Mouse (Mus musculus): ENCODE measurements around the gene Srsf1.

Srsf1 gene

DNA sequence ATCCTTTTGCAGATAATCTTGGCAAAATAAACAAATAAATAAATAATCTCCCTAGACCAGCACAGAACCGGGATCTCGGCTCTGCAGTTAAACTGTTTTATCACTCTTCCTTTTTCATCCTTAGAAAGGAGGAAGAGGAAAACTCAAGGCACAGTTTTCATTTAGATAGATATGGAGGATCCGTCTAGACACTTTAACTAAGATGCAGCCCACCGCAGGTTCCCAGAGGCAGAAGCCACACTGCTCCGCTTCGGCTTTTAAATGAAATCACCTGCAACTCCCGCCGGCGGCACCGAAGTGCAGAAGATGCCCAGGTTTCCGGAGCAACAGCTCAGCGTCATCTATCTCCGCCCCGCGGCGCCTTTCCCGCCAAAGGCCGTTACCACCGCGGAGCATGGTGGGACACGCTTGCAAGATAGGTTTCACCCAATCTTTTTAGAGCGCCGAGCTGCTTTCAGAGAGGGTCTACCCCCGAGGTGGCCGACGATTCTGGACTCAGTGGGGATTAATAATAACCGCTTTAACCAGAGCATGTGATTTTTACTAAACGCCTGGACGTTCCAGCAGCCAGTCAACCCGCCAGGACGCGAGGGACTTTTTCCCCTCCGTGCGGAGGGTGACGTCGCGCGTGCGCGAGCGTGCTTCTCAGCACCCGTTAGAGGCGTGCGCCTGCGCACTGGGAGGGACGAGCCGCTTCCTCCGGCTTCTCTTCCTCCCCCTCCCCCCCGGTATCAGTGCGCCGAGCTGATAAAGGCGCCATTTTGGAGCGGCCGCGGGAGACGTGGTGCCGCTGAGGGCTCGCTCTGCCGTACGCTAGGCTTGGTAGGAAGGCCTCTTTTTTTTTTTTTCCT is at the start of gene Srsf1:
TSS of gene Srsf1 (plus strand) at position 430 of the 851 bp plus-strand sequence.
- DNase-seq (ENCODE audit: low spot score in 2 of 2) = peak; percentile 91 to 95

DNA sequence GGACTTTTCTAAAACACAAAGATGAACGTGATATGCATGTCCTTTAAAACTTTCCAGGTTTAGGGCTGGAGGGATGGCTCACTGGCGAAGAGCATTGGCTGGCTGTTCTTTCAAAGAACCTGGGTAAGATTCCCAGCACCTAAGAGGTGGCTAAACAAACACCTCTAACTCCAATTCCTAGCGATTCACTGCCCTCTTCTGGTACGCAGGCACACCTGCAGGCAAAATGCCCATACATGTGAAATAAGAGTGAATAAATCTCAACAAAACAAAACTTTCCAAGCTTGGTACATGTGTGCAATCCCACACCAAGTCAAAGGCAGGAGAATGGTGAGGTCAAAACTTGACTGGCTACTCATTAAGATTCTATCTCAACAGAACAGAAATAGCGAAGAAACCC is 47.4 kb upstream of the Srsf1 start:
- no peak for DNase-seq (ENCODE audit: low spot score in 2 of 2)

DNA sequence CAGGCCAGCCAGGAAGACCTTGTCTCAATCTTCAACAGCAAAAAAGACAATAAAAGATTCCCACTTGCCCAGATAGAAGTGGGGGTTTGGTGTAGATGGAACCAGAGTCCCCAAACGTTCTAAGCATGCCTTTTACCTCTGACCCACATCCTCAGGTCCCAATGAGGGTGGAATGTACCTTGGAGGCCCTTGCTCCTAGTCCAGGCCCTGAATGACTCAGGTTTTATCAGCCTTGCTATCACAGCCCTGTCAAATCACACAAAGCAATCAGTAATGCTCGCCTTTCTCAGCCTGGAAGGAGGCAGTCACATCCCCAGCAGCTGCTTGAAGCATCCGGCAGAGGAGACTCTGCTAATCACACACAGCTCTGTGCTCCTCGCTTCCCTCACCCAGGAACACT is 44.4 kb upstream of the Srsf1 start:
- peak; percentile 26 to 36 for DNase-seq (ENCODE audit: low spot score in 2 of 2)

DNA sequence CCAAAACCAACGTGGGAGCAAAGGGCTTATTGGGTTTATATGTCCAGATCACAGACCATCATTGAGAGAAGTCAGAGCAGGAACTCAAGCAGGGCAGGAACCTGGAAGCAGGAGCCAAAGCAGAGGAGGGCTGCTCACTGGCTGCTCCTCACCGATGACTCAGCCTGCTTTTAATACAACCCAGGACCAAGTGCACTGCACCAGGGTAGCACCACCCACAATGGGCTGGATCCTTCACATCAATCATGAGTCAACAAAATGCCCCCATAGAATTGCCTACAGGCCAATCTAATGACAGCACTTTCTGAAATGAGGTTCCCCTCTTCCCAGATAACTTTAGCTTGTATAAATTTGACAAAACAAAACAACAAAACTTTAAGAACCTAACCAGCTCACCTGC is 43.0 kb upstream of the Srsf1 start:
- DNase-seq (ENCODE audit: low spot score in 2 of 2) = no peak

DNA sequence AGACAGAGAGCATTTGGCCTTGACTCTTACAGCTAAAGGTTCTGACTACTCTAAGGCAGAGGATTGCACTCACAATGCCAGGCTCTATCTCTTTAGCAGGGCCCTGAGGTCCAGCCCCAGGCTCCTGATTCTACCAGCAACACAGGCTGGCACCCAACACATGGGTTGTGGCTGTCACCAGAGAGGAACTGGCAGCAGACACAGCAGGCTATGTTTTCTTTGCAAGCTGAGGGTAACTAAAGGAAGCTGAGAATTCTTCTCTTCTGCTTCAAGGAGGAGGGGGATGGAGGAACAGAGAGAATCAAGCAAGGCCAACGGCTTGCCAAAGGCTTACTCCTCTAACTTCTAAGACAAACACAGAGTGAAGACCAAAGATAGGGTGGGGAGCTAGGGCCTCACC is 38.5 kb upstream of the Srsf1 start:
- no peak for DNase-seq (ENCODE audit: low spot score in 2 of 2)

DNA sequence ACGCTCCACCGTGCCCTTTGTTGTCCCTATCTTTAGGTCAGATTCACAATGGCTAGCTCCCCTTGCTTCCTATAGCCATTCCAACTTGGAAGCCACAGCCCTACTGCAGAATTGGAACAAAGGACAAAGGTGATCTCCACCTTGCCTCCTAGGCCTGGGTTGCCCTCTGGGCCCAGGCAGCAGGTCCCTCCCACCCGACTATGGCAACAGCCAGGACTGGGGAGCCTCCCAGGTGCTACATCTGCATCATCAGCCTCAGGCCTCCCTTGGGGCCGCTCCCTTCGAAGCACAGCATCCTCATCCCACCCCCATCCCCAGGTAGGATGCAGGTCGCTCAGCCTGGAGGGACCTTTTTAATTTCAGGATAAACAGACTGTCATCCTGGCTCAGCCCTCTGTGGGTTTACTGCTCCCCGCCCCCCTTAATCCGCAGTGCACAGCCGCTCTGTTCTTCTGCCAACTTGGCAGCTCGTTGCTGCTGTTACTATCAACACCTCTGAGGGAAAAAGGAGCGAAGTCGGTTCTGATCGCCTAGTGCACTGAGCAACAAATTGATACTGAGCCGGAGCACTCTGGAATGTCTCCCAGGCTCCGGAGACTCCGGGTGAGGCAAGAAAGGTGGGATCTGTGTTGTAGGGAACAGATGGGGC is 37.5 kb upstream of the Srsf1 start:
- DNase-seq (ENCODE audit: low spot score in 2 of 2) = no peak

DNA sequence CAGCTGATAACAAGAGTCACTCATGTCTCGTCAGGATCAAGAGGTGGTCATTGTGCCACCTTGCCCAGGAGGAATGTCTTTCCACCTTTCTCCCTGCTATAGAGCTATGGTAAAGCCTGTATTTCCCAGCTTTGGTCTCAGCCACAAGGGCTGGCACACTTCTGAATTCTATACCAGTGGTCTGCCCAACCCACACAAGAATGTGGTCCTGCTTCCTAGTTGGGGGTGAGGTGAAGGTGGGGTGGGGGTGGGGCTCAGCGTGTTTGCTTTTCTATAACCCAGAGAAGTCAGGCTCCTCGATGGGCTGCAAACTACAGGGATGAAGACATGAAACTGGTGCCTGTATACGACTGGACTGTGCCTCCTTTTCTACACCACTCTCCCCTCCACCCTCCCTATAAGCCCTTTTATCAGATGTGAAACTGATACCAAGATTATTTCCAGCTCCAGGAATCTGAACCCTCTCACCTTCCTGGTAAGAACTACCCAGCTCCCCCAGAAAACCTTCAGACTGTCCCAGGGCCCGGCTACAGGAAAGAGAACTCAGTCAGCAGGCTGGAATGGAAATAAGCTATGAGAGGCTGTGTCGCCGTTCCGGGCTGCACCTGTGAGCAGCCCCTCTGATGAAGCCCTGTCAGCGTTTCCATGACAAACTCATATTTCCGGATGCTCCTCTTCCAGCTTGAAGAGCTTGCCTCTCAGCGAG is 35.8 kb upstream of the Srsf1 start:
- no peak for DNase-seq (ENCODE audit: low spot score in 2 of 2)

DNA sequence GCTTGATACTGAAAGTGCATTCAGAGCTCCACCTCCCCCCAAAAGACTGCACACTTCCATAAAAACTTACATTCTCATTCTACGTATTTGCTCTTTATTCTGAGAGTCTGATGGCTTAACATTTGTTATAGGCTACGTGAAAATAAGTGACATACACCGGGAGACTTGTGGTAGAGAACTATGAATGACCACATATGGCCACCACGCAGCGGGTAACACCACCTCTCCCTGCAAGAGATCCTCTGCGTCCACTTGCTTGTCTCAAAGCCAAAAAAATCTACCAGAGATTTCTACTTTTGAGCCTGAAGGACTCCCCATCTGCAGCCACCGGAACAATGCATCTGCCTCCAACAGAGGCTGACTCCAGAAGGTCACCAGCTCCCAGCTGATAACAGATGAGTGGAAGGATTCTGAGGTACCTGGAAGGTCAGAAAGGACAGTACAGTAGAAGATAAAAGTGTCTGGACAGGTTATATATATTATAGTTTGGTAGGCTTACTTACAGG is 35.2 kb upstream of the Srsf1 start:
- DNase-seq (ENCODE audit: low spot score in 2 of 2) = no peak

DNA sequence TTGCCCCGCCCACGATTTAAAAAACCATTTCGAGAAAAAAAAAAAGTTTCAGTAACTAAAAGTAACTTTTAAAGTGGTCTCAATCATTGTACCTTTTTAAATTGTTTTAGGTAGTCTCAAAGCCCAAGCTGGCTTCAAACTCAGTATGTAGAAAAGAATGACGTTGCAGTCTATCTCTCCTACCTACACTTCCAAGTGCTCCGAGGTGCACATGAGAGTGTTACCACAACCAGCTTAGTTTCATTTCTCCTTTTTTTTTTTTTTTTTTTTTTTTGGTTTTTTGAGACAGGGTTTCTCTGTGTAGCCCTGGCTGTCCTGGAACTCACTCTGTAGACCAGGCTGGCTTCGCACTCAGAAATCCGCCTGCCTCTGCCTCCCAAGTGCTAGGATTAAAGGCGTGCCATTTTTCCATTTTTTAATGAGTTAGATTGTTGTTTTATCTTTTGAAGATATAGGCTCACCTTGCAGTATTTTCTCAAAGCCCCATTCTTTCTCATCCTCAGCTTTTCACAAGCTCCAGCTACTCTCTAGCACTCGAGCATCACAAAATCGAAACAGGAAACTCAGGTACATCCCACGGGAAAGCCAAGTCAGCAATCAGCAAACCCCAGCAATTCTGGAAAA is 34.4 kb upstream of the Srsf1 start:
- no peak for DNase-seq (ENCODE audit: low spot score in 2 of 2)

DNA sequence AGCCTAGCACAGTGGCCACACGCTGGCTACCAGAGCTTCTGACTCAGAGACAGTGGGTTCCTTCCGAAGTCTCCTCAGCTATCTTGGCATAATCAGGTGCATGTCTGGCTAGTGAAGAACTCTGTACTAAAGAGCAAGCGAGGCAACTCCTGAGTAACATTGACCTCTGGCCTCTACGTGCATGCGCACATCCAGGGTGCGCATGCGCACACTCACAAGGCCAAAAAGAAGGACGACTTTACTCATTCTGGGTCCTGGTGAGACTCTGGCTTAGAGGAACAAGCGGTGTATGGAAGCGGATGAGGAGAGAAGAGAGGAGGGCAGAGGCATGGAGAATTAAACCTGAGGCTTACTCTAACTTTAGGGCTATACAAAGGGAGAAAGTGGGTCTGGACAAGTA is 33.5 kb upstream of the Srsf1 start:
- DNase-seq (ENCODE audit: low spot score in 2 of 2) = no peak

DNA sequence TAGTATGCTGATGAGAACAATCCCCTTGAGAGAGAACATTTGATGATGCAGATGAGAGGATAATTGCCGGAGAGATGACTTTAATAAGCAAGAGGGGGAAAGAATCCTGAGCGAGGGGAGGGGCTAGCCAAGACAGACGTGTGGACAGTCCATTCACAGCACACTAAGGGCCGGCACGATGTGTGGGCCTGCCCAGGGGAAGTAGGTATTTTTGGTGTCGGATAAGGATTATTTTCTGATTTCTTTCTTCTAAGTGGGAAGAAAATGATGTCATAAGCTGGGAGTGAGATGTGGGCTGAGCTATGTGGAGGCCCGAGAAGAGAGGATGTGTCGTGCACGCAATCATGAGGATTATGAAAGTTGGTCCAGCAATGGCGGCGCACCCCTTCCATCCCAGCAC is 32.0 kb upstream of the Srsf1 start:
- no peak for DNase-seq (ENCODE audit: low spot score in 2 of 2)

DNA sequence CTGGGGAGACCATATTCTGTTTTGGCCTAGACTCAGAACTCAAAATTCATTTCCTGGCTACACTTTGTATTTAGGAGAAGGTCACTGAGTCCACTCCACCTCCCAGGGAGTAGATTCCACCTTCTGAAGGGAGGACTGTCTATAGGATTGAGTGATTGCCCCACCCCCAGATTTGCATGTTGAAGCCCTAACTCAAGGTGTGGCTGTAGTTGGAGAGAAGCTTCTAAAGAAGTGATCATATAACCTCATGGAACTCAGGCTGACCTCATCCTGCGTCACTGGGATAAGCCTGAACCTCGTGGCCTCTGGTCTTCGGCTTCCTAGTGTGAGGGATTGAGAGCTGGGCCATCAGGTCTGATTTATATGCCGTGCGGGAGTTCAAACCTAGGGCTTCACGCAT is 31.4 kb upstream of the Srsf1 start:
- no peak for DNase-seq (ENCODE audit: low spot score in 2 of 2)

DNA sequence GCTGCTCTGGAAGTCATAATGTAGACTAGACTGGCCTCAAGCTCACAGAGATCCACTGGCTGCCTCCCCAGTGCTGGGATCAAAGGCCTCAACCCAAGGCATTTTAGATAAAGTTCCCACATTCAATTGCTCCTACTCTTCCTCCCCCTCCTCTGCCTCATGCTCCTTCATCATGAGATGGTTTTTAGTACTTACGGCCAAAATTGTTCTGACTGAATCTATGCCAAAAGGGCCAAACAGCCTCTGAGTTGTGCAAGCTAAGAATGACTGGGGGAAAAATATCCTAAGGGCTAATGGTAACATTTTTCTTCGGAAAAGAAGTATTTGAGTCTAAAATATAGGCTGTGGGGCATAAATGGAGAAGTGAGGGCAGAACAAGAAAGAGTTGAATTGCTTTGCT is 23.2 kb upstream of the Srsf1 start:
- no peak for DNase-seq (ENCODE audit: low spot score in 2 of 2)

DNA sequence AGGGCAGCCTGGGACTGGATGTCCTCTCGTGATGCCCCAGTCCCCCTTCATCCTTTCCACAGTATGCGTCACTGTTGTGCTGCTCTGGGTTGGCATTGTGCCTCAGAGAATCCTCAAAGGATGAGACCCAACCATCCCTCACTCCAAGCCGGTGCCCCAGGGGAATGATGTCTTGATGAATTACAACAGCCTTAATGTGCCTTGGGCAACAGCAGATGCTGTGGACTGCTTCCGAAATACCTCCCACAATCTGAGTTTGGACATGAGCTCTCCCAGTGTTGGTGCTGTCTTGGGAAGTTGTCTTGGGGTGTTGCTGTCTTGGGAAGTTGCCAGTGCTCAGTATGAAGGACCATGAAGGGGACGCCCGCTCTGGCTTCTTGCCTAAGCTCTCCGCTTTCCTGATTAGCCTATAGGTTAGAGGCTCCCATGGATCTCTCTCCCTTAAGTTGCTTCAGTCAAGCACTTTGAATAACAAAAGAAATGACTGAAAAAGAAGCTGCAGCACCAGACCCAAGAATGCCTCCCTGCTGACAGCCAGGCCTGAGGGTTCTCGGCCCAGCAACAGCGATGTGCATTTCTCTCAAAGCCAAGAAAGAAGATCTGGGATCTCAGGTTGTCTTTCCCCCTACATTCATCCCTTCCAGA is 19.7 kb upstream of the Srsf1 start:
- DNase-seq (ENCODE audit: low spot score in 2 of 2) = no peak

DNA sequence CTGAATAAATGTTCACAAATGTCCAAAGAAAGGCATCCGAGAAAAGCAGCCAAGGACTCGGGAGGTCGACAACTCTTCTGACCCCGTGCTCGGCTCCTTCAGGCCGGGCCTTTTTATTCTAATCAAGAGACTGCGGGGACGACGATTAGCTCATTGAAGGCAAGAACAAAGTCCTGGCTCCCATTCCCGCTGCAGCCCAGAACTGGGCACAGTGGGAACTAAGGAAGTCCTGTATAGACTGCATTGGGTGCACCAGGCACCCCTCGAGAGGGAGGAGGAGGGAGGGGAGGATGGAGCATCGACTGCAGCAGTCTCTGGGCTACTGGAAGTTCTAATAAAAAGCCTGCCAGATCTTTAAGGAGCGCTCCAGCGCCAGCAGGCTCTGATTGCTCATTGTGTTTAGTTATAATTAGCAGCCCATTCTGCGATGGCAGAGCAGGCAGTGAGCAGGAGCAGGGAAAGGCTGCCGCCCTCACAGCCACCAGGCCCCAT is 18.9 kb upstream of the Srsf1 start:
- no peak for DNase-seq (ENCODE audit: low spot score in 2 of 2)

DNA sequence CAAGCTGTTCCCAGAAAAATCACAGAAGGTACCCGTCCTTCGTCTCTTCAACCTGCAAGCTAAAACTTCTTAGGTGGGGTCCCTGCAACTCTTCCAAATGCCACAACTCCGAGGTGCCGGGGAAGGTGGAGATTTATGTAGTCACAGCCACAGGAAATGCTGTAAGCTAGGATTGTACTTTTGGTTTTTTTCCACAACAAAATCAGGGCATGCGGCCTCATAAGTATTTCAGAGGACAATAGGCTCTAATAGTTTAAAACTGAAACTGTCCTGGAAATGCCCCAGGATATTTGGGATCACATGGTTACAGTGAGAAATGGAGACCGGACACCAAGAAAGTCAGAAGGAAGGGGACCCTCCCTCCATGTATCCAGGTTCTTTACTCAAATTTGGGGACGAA is 17.0 kb upstream of the Srsf1 start:
- no peak for DNase-seq (ENCODE audit: low spot score in 2 of 2)

DNA sequence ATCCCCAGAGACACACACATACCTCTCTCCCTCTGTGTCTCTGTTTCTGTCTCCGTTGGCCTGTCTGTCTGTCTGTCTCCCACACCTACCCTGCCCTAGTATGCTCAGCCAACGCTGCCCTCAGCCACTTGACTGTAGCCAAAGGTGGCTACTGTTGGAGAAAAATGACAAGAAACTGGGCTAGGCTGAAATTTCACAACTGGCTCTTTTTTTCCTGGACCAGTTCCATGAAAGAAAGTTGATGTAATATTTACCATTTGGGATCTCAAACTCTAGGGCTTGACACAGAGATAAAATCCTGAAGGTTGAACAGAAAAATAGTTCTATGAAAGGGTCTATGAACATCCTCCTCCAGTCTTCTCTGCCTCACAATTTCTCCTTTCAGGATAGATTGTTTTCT is 16.3 kb upstream of the Srsf1 start:
- DNase-seq (ENCODE audit: low spot score in 2 of 2) = no peak

DNA sequence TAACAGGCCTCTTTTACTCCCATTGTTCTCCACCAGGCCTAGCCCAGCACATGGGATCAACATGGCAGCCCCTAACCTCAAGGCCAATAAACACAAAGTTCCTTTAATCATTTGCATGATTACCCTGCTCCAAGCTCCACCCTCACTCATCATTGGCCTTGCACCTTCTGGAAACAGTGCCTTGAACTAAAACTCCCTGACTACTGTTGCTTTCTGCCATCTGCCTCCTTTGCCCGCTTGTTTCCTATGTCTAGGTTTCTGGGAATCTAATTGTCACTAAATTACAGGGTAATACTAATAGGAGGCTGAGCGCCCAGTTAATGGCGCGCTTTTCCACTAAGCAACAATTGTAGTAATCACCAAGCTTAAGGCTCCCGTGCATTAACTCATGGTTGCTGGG is 15.4 kb upstream of the Srsf1 start:
- no peak for DNase-seq (ENCODE audit: low spot score in 2 of 2)

DNA sequence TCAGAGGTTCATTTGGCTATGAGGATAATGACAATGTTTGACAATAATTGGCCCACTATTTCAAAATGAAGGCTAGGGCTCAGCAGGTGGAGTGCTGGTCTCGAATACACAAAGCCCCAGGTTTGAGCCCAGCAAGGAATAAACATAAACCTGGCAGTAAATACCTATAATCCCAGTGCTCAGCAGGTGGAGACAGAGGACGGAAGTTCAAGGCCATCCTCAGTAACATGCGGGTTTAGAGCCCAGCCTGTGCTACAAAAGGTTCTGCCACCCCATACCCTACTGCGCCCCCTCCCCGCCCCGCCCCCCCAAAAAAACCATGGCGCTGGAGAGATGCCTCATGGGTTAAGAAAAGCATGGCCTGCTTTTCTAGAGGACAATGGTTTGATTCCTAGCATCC is 11.2 kb upstream of the Srsf1 start:
- no peak for DNase-seq (ENCODE audit: low spot score in 2 of 2)

DNA sequence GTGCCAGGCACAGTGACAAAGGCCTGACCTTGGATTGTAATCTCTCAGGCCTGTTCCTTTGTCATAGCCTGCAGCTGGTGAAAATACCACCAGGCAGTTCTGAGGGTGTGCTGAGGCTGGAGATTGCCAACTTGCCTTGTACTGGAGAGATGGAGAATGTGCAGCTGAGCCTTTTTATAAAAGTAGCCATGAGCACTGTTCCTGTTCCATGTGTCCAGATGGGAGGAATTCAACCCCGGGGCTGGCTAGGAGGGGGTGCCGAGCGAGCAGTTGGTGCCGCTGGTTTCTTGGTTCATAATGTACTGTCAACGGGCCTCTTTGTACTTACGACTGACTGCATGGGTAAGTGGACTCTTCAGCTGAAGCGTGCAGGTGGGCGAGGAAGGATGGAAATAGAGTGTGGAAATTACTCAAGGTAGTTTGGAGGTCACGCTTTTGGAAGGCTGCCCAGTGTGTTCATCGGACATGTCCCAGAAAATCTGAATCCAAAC is 10.4 kb upstream of the Srsf1 start:
- DNase-seq (ENCODE audit: low spot score in 2 of 2) = no peak

DNA sequence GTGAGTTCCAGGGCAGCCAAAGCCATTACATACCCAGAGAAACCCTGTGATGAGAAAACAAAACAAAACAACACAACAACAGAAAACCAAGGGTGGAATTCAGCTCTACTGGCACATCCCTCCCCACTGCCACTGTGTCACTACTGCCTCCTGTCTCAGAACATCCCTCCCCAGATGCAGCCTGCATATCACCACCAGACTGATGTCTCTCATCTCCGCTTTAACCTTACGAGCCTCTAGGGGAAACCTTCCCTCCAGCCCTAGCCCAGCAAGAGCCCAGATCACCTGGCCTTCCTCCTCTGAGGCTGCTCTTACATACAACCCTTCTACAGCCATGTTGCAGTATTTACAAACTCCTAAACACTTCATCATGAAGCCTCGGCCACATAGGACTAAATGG is 9.8 kb upstream of the Srsf1 start:
- DNase-seq (ENCODE audit: low spot score in 2 of 2) = no peak
